Mouse (Mus musculus): Measurements from ENCODE around the gene Prkcb.

GRCm38 (mm10) chr7:122656671-122657070 is 368.1 kb downstream of the Prkcb start:
- TF ChIP-seq POLR2A (IDR thresholded peaks at IDR 0.05; ENCODE audit: low read depth, low read length) (no peak), CTCF (IDR thresholded peaks at IDR 0.05; ENCODE audit: borderline replicate concordance, insufficient read depth, low read length) (no peak)

Data from embryonic fibroblast, embryonic 13.5 days (primary cell).